Mouse (Mus musculus) left cerebral cortex, adult 18-20 months (tissue): ENCODE data around the gene Adamts7. TPM values are rescaled to one million over a fixed set of nuclear protein-coding genes. Genes with fewer than 3 reads are reported as not detected.

Source experiments
- DNase-seq, 2 experiments: peaks; one replicate each; pipeline ENCODE4 v3.0.0; 2021 to 2022; ENCODE audit warnings: low spot score in 2 of 2, mixed read lengths in 1 of 2
- total RNA-seq, 2 experiments: library from RNA; stranded (reverse); gene quantifications; 2 replicates each; pipeline ENCODE4 v1.2.3; 2021

The Adamts7 gene
- total RNA-seq, 2 experiments from 2014 or later = 0.35 to 0.73 TPM

DNA sequence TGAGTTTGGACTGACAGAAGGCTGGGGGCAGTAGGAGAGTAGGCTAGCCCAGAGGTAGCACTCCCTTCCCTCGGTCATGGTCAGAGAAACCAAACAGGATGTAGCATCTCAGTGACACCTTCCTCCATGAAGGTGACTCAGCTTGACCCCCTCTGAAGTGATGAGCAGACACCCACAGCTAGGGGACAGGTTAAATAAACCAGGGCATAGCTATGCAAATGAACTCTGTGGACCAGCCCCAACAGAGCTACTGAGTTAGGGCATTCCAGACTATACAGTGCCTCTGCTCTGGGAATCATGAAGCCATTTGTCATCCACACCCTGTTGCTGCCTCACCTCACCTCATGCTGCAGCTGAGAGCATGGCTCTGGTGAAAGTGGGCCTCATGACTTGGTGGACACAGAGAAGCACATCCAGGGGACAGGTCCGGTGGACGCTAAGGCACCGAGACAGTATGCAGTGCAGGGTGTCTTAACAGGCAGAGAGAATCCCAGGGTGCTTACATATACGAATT is 71.1 kb downstream of the Adamts7 start:
- DNase-seq = no peak

DNA sequence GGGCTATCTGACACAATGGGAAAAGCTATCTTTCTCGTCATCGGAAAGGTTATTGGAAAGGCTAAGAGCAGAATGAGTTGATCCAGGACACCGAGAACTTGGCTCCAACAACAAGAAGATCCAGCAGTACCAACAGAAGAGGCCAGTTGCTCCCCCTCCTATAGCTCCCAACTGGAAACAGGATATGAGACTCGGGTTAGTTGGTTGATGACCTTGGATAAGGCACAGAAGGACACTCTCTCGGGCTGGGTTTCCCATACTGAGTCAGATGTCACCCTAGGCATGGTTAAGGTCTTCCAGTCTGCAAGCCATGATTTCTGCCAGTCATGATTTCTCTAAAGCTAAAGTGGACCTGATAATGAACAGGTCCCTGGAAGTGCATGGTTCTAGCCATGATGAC is 71.9 kb downstream of the Adamts7 start:
- no peak for DNase-seq

GRCm38 (mm10) chr9:90235258-90235882 is 72.5 kb downstream of the Adamts7 start:
- DNase-seq = no peak

DNA sequence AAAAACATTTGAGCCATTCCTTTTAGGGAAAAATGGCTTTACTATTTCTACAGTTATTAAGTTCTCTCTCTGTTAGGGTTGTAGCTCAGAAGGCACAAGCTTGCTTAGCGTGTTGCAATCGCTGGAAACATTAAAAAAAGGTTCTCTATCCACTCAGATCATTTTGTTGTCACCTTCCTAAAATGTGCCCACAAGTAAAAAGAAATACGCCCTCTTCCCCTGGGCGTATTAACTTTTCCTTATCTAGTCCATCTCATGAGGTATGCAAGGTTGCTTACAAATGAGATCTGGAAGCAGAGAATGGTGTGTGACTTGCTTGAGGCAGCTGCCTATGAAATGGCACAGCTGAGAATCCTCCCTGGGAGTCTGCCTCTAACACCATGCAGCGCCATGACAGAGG is 73.9 kb downstream of the Adamts7 start:
- no peak for DNase-seq

GRCm38 (mm10) chr9:90237232-90238062 is 74.6 kb downstream of the Adamts7 start:
- DNase-seq = no peak

GRCm38 (mm10) chr9:90240560-90240959 is 77.7 kb downstream of the Adamts7 start:
- DNase-seq = no peak

- DNase-seq = no peak
These were observed 78.2 kb downstream of the Adamts7 start for GRCm38 (mm10) chr9:90241041-90241440.

DNA sequence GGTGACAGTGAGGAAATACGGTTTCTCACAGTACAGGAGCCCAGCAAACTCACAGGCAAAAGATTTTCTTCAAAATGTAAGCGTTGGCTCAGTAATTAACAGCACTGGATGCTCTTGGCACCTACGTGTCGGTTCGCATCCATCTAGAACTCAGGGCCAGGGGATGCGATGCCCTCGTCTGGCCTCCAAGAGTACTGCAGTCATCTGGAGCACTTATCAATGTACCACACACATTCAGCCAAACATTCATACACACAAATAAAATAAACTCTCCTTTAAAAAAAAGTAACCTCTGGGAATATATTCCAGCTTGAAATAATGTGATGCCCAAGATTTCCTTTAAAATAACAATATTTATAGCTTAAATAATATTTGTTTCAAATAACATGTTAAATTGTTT is 78.7 kb downstream of the Adamts7 start:
- no peak for DNase-seq

DNA sequence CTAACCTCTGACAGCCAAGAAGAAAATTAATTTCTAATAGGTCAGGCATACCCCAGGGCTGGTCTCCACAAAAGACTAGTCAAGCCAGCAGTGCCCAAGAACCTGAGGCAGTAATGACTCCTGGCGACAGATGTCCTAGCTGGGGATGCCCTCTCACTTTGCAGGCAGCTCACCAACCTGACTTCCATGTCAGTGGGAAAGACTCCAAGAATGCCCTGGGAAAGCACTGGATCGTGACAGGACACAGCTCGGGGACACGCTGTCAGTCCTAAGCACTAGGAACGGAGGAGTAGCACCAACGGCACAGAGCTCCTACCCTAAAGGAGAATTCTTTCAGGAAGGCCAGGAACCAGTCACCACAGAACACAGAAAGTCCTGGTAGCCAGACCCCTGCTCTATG is 79.4 kb downstream of the Adamts7 start:
- no peak for DNase-seq

- no peak for DNase-seq
These were observed 80.0 kb downstream of the Adamts7 start for GRCm38 (mm10) chr9:90242855-90243254.

- no peak for DNase-seq
These were observed 81.7 kb downstream of the Adamts7 start for GRCm38 (mm10) chr9:90244301-90245151.

GRCm38 (mm10) chr9:90245206-90245605 is 82.3 kb downstream of the Adamts7 start:
- no peak for DNase-seq

GRCm38 (mm10) chr9:90245781-90246180 is 82.9 kb downstream of the Adamts7 start:
- DNase-seq = no peak

DNA sequence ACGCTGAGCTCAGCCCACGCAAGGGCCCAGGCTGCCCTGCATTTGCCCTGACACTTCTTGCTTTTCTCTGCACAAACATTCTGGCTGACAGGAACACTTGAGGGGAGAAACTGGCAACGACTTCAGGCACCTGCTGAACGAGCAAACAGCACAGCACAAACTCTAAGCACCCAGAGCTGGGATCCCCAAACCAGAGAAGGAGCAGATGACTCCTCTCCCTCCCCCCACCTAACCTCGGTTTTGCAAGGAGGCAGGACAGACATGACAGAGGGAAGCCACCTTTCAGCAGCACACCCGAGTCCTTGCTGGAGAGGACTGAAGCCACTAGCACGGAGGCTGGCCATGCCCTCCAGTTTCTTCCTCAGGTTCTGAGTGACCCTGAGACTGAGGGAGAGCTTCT is 84.4 kb downstream of the Adamts7 start:
- no peak for DNase-seq

DNA sequence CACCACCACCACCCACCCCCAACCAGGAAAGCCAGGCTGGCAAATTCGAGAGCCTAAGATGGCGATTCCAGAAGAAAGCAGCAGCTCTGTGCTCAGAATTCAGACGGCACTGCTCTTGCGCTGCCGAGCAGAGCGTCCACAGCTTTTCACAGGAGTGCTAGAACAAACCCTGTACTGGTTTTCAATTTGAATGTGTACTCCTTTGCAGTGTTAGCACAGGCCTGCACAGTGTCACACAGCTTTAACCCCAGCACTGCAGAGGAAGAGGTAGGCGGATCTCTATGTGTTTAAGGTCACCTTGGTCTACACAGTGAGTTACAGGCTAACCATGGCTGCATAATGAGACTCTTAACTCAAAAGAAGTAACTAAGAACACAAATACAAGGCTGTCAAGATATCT is 85.5 kb downstream of the Adamts7 start:
- no peak for DNase-seq

- no peak for DNase-seq
These were observed 86.2 kb downstream of the Adamts7 start for GRCm38 (mm10) chr9:90249036-90249435.

GRCm38 (mm10) chr9:90250141-90250775 is 87.4 kb downstream of the Adamts7 start:
- no peak for DNase-seq

GRCm38 (mm10) chr9:90250964-90251750 is 88.3 kb downstream of the Adamts7 start:
- DNase-seq = no peak

DNA sequence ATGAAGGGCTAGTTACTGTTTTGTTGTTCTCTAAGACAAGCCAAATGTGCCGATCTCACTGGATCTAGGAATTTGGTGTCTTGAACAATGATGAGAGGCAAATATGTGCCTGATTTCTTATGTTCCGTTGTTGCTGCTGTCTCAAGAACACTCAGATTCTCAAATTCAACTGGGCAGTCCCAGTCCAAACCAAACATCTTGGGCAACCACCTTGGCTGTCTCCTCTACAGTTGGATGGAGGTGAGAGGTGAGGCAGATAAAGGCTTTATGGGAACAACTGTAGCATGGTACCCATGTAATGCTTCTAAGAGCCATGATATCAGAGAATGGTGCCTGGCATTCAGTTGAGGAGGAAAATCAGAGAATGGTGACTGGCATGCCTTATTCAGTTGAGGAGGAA is 90.3 kb downstream of the Adamts7 start:
- DNase-seq = no peak

DNA sequence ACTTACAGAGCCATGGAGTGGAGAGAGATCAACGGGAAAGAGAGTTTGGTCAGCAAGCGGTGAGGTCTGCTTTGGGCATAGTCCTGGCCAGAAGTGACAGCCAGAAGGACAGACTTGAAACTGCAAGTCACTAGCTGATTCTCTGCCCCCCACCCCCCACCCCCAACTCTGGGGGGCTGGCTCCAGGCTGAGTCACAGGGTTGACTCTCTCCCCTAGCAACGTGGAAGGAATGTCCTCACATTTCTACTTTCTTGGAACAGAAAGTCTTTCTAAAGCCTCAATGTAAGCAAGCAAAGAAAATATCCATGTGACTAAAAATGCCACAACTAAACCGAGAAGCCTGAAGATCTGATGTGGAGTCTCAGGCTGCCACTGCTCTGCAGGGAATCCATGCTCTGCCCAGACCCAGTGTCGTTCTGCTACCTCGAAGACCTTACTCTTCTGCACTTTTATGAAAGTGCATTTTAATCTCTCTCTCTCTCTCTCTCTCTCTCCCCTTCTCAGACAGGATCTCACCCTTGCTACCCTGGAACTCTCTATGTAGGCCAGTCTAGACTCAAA is 93.1 kb downstream of the Adamts7 start:
- DNase-seq = no peak
